Mouse (Mus musculus): ENCODE measurements around the gene Gm13277. TPM values are rescaled to one million over a fixed set of nuclear protein-coding genes. Genes with fewer than 3 reads are reported as not detected.

Gene Gm13277
- total RNA-seq (2023), result not detected

DNA sequence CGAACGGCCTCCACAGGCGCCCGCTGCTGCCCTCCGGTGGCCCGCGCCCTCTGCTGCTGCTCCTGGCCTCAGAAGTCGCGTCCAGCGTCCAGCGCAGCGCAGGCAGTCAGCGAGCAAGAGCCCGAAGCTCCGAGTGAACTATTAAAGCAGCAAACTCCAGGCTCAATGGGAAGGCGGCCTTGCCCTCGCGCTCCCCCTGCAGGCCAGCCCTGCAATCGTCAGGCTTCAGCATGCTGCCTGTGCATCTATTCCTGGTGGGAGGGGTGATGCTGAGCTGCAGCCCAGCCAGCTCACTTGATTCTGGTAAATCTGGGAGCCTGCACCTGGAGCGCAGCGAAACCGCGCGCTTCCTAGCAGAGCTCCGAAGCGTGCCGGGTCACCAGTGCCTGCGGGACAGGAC, at the start of gene Gm13277:
Gene Gm13277, plus strand, starts transcription at position 231 of the 400 bp plus-strand sequence.

DNA sequence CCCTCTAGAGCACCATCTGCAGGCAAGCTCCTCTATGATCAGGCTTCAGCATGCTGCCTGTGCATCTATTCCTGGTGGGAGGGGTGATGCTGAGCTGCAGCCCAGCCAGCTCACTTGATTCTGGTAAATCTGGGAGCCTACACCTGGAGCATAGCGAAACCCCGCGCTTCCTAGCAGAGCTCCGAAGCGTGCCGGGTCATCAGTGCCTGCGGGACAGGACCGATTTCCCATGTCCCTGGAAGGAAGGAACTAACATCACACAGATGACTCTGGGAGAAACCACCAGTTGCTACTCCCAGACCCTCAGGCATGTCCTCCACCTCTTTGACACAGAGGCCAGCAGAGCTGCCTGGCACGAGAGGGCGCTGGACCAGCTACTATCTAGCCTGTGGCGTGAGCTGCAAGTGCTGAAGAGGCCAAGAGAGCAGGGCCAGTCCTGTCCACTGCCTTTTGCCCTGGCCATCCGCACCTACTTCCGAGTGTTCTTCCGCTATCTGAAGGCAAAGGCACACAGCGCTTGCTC, 33.6 kb upstream of the Gm13277 start, which contains the start of gene Gm13271:
Gene Gm13271, plus strand, starts transcription at position 51 of the 523 bp plus-strand sequence.

DNA sequence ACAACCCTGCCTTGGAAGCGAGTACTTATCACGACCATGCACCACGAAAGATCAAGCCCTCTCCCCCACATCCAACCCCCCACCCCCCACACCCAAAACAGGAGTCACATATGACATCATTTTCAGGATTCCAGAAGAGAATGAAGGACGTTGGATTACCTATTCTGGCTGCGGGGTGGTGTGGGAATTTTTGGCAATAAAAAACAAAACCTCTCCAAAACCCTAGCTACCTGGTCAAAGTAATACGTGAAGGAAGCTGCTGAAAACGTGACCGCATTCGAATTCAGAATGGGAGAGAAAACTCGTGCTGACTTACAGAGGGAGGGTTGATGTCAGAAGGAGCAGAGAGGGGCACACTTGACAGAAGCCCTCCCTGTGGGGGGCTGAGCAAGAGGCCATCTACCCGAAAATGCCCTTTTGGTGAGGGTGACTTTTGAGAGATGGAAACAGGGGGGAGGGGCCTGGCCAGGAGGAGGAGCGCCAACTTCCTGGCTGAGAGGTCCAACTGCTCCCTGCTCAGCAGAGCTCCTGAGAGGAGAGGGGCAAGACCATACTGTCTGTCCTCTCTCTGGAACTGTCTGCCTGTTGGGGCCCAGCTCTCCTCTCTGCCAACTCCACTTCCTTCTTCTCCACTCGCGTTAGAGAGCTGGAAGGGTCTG, 28.7 kb upstream of the Gm13277 start, which contains the start of gene Gm13283:
Gene Gm13283, plus strand, starts transcription at position 510 of the 659 bp plus-strand sequence.

DNA sequence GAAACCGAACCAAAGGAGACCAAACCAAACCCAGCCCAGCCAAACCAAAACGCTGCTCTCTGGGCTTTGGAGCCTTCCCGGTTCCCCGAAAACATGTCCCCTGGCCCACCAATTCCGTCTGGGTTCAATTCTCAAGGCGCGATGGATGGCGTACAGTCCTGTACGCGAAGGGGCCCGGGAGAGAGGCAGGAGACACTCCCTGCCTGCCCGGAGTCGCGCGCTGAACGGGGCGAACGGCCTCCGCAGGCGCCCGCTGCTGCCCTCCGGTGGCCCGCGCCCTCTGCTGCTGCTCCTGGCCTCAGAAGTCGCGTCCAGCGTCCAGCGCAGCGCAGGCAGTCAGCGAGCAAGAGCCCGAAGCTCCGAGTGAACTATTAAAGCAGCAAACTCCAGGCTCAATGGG, 14.9 kb upstream of the Gm13277 start, which contains the start of gene Gm13290:
Gene Gm13290, plus strand, starts transcription at position 301 of the 400 bp plus-strand sequence.

DNA sequence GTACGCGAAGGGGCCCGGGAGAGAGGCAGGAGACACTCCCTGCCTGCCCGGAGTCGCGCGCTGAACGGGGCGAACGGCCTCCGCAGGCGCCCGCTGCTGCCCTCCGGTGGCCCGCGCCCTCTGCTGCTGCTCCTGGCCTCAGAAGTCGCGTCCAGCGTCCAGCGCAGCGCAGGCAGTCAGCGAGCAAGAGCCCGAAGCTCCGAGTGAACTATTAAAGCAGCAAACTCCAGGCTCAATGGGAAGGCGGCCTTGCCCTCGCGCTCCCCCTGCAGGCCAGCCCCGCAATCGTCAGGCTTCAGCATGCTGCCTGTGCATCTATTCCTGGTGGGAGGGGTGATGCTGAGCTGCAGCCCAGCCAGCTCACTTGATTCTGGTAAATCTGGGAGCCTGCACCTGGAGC, 11.8 kb upstream of the Gm13277 start, which contains the start of gene Gm13289:
Gene Gm13289, plus strand, starts transcription at position 301 of the 400 bp plus-strand sequence.

DNA sequence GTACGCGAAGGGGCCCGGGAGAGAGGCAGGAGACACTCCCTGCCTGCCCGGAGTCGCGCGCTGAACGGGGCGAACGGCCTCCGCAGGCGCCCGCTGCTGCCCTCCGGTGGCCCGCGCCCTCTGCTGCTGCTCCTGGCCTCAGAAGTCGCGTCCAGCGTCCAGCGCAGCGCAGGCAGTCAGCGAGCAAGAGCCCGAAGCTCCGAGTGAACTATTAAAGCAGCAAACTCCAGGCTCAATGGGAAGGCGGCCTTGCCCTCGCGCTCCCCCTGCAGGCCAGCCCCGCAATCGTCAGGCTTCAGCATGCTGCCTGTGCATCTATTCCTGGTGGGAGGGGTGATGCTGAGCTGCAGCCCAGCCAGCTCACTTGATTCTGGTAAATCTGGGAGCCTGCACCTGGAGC, 8.9 kb upstream of the Gm13277 start, which contains the start of gene Gm13272:
Gene Gm13272, plus strand, starts transcription at position 301 of the 400 bp plus-strand sequence.

DNA sequence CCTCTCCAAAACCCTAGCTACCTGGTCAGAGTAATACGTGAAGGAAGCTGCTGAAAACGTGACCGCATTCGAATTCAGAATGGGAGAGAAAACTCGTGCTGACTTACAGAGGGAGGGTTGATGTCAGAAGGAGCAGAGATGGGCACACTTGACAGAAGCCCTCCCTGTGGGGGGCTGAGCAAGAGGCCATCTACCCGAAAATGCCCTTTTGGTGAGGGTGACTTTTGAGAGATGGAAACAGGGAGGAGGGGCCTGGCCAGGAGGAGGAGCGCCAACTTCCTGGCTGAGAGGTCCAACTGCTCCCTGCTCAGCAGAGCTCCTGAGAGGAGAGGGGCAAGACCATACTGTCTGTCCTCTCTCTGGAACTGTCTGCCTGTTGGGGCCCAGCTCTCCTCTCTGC, 6.6 kb upstream of the Gm13277 start, which contains the start of gene Ifnz:
Gene Ifnz, plus strand, starts transcription at position 301 of the 400 bp plus-strand sequence.

DNA sequence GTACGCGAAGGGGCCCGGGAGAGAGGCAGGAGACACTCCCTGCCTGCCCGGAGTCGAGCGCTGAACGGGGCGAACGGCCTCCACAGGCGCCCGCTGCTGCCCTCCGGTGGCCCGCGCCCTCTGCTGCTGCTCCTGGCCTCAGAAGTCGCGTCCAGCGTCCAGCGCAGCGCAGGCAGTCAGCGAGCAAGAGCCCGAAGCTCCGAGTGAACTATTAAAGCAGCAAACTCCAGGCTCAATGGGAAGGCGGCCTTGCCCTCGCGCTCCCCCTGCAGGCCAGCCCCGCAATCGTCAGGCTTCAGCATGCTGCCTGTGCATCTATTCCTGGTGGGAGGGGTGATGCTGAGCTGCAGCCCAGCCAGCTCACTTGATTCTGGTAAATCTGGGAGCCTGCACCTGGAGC, 3.0 kb upstream of the Gm13277 start, which contains the start of gene Gm13276:
Gene Gm13276, plus strand, starts transcription at position 301 of the 400 bp plus-strand sequence.

DNA sequence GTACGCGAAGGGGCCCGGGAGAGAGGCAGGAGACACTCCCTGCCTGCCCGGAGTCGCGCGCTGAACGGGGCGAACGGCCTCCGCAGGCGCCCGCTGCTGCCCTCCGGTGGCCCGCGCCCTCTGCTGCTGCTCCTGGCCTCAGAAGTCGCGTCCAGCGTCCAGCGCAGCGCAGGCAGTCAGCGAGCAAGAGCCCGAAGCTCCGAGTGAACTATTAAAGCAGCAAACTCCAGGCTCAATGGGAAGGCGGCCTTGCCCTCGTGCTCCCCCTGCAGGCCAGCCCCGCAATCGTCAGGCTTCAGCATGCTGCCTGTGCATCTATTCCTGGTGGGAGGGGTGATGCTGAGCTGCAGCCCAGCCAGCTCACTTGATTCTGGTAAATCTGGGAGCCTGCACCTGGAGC, 2.8 kb downstream of the Gm13277 start, which contains the start of gene Gm13278:
Gene Gm13278, plus strand, starts transcription at position 301 of the 400 bp plus-strand sequence.

DNA sequence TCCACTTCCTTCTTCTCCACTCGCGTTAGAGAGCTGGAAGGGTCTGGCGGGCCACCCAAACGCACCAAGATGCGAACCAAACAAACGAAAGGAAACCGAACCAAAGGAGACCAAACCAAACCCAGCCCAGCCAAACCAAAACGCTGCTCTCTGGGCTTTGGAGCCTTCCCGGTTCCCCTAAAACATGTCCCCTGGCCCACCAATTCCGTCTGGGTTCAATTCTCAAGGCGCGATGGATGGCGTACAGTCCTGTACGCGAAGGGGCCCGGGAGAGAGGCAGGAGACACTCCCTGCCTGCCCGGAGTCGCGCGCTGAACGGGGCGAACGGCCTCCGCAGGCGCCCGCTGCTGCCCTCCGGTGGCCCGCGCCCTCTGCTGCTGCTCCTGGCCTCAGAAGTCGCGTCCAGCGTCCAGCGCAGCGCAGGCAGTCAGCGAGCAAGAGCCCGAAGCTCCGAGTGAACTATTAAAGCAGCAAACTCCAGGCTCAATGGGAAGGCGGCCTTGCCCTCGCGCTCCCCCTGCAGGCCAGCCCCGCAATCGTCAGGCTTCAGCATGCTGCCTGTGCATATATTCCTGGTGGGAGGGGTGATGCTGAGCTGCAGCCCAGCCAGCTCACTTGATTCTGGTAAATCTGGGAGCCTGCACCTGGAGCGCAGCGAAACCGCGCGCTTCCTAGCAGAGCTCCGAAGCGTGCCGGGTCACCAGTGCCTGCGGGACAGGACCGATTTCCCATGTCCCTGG, 5.7 kb downstream of the Gm13277 start, which contains the start of gene Gm13275:
Gene Gm13275, plus strand, starts transcription at position 552 of the 740 bp plus-strand sequence.

DNA sequence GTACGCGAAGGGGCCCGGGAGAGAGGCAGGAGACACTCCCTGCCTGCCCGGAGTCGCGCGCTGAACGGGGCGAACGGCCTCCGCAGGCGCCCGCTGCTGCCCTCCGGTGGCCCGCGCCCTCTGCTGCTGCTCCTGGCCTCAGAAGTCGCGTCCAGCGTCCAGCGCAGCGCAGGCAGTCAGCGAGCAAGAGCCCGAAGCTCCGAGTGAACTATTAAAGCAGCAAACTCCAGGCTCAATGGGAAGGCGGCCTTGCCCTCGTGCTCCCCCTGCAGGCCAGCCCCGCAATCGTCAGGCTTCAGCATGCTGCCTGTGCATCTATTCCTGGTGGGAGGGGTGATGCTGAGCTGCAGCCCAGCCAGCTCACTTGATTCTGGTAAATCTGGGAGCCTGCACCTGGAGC, 8.7 kb downstream of the Gm13277 start, which contains the start of gene Gm13279:
Gene Gm13279, plus strand, starts transcription at position 301 of the 400 bp plus-strand sequence.

DNA sequence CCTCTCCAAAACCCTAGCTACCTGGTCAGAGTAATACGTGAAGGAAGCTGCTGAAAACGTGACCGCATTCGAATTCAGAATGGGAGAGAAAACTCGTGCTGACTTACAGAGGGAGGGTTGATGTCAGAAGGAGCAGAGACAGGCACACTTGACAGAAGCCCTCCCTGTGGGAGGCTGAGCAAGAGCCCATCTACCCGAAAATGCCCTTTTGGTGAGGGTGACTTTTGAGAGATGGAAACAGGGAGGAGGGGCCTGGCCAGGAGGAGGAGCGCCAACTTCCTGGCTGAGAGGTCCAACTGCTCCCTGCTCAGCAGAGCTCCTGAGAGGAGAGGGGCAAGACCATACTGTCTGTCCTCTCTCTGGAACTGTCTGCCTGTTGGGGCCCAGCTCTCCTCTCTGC, 10.9 kb downstream of the Gm13277 start, which contains the start of gene Gm13285:
Gene Gm13285, plus strand, starts transcription at position 301 of the 400 bp plus-strand sequence.

DNA sequence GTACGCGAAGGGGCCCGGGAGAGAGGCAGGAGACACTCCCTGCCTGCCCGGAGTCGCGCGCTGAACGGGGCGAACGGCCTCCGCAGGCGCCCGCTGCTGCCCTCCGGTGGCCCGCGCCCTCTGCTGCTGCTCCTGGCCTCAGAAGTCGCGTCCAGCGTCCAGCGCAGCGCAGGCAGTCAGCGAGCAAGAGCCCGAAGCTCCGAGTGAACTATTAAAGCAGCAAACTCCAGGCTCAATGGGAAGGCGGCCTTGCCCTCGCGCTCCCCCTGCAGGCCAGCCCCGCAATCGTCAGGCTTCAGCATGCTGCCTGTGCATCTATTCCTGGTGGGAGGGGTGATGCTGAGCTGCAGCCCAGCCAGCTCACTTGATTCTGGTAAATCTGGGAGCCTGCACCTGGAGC, 14.5 kb downstream of the Gm13277 start, which contains the start of gene Gm13287:
Gene Gm13287, plus strand, starts transcription at position 301 of the 400 bp plus-strand sequence.

DNA sequence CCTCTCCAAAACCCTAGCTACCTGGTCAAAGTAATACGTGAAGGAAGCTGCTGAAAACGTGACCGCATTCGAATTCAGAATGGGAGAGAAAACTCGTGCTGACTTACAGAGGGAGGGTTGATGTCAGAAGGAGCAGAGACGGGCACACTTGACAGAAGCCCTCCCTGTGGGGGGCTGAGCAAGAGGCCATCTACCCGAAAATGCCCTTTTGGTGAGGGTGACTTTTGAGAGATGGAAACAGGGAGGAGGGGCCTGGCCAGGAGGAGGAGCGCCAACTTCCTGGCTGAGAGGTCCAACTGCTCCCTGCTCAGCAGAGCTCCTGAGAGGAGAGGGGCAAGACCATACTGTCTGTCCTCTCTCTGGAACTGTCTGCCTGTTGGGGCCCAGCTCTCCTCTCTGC, 16.8 kb downstream of the Gm13277 start, which contains the start of gene Gm13288:
Gene Gm13288, plus strand, starts transcription at position 301 of the 400 bp plus-strand sequence.

DNA sequence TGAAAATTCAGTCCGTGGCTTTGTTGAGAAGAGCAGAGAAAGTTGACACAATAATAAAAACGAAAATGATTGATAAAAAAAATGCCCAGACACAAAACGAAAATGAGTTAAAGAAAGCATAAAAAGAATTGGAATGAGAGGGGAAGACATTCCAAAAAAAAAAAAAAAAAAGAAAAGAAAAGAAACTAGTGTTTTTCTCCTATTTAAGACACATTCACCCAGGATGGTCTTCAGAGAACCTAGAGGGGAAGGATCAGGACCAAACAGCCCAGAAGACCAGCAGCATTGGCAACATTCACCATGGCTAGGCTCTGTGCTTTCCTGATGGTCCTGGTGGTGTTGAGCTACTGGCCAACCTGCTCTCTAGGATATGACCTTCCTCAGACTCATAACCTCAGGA, 27.5 kb downstream of the Gm13277 start, which contains the start of gene Ifna7:
Gene Ifna7, plus strand, starts transcription at position 301 of the 400 bp plus-strand sequence.

DNA sequence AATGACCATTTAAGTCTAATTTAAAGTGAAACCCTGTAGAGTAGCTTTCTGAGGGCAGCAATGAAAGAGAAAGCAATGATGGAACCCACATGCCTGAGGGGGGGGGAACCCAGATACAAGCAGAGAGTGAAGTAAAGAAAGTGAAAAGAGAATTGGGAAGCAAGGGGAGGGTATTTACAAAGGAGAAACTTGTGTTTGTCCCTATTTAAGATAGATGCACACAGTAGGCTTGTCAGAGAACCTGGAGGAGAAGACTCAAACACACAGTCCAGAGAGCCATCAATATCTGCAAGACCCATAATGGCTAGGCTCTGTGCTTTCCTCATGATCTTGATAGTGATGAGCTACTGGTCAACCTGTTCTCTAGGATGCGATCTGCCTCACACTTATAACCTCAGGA, 31.2 kb downstream of the Gm13277 start, which contains the start of gene Ifna11:
Gene Ifna11, plus strand, starts transcription at position 301 of the 400 bp plus-strand sequence.

DNA sequence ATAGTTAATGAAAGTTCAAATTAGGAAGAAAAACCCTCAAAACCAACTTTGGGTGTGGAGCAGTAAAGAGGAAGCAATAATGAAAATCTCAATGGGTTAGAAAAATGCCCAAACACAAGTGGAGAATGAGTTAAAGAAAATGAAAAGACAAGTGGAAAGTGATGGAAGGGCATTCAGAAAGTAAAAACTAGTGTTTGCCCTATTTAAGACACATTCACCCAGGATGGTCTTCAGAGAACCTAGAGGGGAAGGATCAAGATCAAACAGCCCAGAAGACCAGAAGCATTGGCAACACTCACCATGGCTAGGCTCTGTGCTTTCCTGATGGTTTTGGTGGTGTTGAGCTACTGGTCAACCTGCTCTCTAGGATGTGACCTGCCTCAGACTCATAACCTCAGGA, 38.7 kb downstream of the Gm13277 start, which contains the start of gene Ifna6:
Gene Ifna6, plus strand, starts transcription at position 301 of the 400 bp plus-strand sequence.

DNA sequence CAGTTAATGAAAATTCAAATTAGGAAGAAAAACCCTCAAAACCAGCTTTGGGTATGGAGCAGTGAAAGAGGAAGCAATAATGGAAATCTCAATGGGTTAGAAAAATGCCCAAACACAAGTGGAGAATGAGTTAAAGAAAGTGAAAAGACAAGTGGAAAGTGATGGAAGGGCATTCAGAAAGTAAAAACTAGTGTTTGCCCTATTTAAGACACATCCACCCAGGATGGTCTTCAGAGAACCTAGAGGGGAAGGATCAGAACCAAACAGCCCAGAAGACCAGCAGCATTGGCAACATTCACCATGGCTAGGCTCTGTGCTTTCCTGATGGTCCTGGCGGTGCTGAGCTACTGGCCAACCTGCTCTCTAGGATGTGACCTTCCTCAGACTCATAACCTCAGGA, 46.8 kb downstream of the Gm13277 start, which contains the start of gene Ifna5:
Gene Ifna5, plus strand, starts transcription at position 301 of the 400 bp plus-strand sequence.

